Mouse (Mus musculus): ENCODE measurements around the gene Polq. TPM values are rescaled to one million over a fixed set of nuclear protein-coding genes. Genes with fewer than 3 reads are reported as not detected.

Gene Polq
- 9.9 and 11.4 TPM in 2 replicates for polyA plus RNA-seq (2014; fragmentation: Nextera tagmentation; extraction: Ambion mirVana)

DNA sequence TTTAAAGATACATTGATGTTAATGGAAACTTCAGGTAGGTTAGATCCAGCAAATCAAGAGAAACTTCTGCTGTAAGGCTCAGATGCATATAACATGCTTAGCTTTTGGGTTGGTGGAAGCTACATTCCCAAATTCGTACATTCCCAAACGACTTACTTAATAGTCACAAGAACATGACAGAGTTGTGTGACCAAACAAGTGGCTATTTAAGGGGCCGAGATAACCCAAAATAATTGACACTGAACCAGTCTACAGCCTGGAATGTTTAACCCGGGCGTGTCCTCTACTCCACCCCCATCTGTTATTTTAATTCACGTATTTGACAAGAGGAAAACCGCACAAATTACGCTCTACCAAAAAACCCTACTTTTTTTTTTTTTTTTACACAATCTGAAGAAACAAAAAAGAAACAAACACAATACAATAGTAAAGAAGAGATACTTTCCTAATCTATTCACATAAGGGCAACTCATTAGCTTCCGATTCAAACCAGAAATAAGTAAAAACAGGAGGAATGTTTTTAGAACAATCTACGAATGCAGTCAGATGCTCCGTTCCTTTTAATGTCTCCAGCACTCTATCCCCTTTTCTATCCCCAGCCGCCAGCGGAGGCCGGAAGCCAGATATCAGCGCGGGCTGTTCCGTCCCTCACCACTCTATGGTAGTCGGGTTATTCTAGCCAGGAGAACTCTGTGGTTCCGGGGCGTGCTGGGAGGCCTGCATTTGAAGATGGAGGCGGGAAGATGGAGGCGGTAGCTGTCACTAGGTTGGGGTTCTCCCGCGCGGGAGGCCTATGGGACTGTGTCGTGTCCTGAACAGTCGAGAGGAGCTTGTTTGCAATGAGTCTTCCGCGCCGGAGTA, at the start of gene Polq:
Gene Polq (plus strand): TSS at position 726 of the 861 bp plus-strand sequence.
- H3K36me3 ChIP-seq (ENCODE audit: control insufficient read depth, insufficient read depth, low read length), result peaks cover 10% of the 10 kb centered on the region; the same call in 1 of the 2 replicates
- H3K27me3 ChIP-seq (ENCODE audit: control insufficient read depth, insufficient read depth, low read length), result no peaks in the 10 kb centered on the region
- H3K27ac ChIP-seq (ENCODE audit: low read depth, low read length), result no peak within 1 kb of the TSS
- H3K4me3 ChIP-seq (ENCODE audit: low read length), result peak within 1 kb of the TSS; percentile 90
- peak; percentile 98 for ATAC-seq (ENCODE audit: low FRiP score, low TSS enrichment)
- H3K9me3 ChIP-seq (ENCODE audit: control insufficient read depth, low read length), result no peaks in the 10 kb centered on the region
- 4% methylated on average over 30 of the region's 30 CpGs for WGBS
- H3K9ac ChIP-seq (ENCODE audit: low read depth, low read length), result peak within 1 kb of the TSS; percentile 78
- H3K4me2 ChIP-seq (replicated peaks; ENCODE audit: low read depth, low read length), result peak within 1 kb of the TSS; percentile 81
- H3K4me1 ChIP-seq (ENCODE audit: control insufficient read depth, insufficient read depth, low read length), result peaks cover 8% of the 10 kb centered on the region; the same call in 1 of the 2 replicates

DNA sequence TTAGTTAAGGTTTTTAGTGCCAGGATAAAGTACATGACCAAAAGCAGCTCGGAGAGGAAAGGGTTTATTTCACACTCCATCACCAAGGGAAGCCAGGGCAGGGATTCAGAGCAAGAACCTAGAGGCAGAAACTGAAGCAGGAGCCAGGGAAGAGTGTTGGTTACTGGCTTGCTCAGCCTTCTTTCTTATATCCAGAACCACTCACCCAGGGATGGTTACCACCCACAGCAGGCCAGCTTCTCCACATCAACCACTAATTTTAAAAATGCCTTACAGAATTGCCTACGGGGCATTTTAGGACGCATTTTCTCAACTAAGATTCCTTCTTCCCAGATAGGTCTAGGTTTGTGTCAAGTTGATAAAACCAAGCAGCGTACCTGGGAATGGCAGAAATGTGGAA, 48.2 kb upstream of the Polq start:
- H3K4me1 ChIP-seq (ENCODE audit: control insufficient read depth, insufficient read depth, low read length), result no peaks in the 10 kb centered on the region
- no peak overlapping the region for H3K4me3 ChIP-seq (ENCODE audit: low read length)
- no peaks in the 10 kb centered on the region for H3K9me3 ChIP-seq (ENCODE audit: control insufficient read depth, low read length)
- no peak overlapping the region for H3K27ac ChIP-seq (ENCODE audit: low read depth, low read length)
- ATAC-seq (ENCODE audit: low FRiP score, low TSS enrichment), result no peak
- WGBS, result 87% methylated on average over 4 of the region's 4 CpGs
- H3K4me2 ChIP-seq (replicated peaks; ENCODE audit: low read depth, low read length), result no peak overlapping the region
- H3K27me3 ChIP-seq (ENCODE audit: control insufficient read depth, insufficient read depth, low read length), result no peaks in the 10 kb centered on the region
- no peaks in the 10 kb centered on the region for H3K36me3 ChIP-seq (ENCODE audit: control insufficient read depth, insufficient read depth, low read length)
- no peak overlapping the region for H3K9ac ChIP-seq (ENCODE audit: low read depth, low read length)

DNA sequence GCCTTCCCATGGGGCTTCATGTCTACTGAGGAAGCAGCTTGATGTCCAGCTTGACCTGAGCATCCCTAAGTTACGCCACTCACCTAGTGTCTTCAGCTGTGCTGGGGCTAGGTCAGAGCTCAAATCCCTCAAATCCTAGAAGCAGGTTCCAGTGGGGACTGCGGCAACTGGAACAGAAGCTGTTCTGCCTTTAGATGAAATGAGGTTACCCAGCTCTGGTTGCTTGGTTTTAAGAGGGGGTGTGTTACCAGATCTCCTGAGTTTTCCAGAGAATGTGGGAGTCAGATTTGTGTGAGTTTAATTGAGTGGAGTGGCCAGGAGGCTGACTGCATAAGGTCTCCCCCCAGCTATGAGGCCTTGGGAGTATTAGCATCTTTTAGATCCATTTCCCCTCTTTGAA, 32.5 kb upstream of the Polq start:
- ATAC-seq (ENCODE audit: low FRiP score, low TSS enrichment), result no peak
- H3K4me3 ChIP-seq (ENCODE audit: low read length), result no peak overlapping the region
- H3K9me3 ChIP-seq (ENCODE audit: control insufficient read depth, low read length), result 0 out of 2 replicates have a peak, but pooled peaks cover 3% of the 10 kb centered on the region
- H3K4me1 ChIP-seq (ENCODE audit: control insufficient read depth, insufficient read depth, low read length), result no peaks in the 10 kb centered on the region
- WGBS, result 94% methylated on average over 2 of the region's 2 CpGs
- H3K27me3 ChIP-seq (ENCODE audit: control insufficient read depth, insufficient read depth, low read length), result no peaks in the 10 kb centered on the region
- no peak overlapping the region for H3K9ac ChIP-seq (ENCODE audit: low read depth, low read length)
- no peaks in the 10 kb centered on the region for H3K36me3 ChIP-seq (ENCODE audit: control insufficient read depth, insufficient read depth, low read length)
- H3K27ac ChIP-seq (ENCODE audit: low read depth, low read length), result no peak overlapping the region
- no peak overlapping the region for H3K4me2 ChIP-seq (replicated peaks; ENCODE audit: low read depth, low read length)

DNA sequence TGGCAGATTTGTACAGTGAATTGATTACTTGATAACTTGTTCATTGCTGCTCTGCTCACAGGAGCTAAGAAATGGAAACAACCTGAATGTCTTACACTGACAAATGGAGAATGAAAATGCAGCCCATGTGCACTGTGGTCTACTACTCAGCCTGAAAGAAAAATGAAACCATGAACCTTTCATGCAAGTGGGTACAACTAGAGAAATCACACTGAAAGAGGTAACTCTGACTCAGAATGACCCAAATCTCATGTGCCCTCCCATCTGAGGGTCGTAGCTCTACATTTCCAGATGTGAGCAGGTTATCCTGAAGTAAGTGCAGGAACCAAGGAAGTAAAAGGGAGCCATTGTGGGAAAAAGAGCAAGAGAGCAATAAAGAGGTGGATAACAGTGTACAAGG, 27.8 kb upstream of the Polq start:
- Histone ChIP-seq H3K36me3 (ENCODE audit: control insufficient read depth, insufficient read depth, low read length) (no peaks in the 10 kb centered on the region), H3K9ac (ENCODE audit: low read depth, low read length) (no peak overlapping the region), H3K4me3 (ENCODE audit: low read length) (no peak overlapping the region), H3K27me3 (ENCODE audit: control insufficient read depth, insufficient read depth, low read length) (no peaks in the 10 kb centered on the region), H3K4me2 (replicated peaks; ENCODE audit: low read depth, low read length) (no peak overlapping the region), H3K9me3 (ENCODE audit: control insufficient read depth, low read length) (0 out of 2 replicates have a peak, but pooled peaks cover 3% of the 10 kb centered on the region), H3K4me1 (ENCODE audit: control insufficient read depth, insufficient read depth, low read length) (no peaks in the 10 kb centered on the region), H3K27ac (ENCODE audit: low read depth, low read length) (no peak overlapping the region)
- no peak for ATAC-seq (ENCODE audit: low FRiP score, low TSS enrichment)
- WGBS, result 70% methylated on average over 1 of the region's 1 CpGs

GRCm38 (mm10) chr16:36985636-36986042, 25.9 kb upstream of the Polq start:
- WGBS, result 72% methylated on average over 5 of the region's 5 CpGs
- Histone ChIP-seq H3K27me3 (ENCODE audit: control insufficient read depth, insufficient read depth, low read length) (no peaks in the 10 kb centered on the region), H3K4me3 (ENCODE audit: low read length) (no peak overlapping the region), H3K36me3 (ENCODE audit: control insufficient read depth, insufficient read depth, low read length) (no peaks in the 10 kb centered on the region), H3K4me2 (replicated peaks; ENCODE audit: low read depth, low read length) (no peak overlapping the region), H3K9me3 (ENCODE audit: control insufficient read depth, low read length) (0 out of 2 replicates have a peak, but pooled peaks cover 3% of the 10 kb centered on the region), H3K27ac (ENCODE audit: low read depth, low read length) (no peak overlapping the region), H3K4me1 (ENCODE audit: control insufficient read depth, insufficient read depth, low read length) (no peaks in the 10 kb centered on the region), H3K9ac (ENCODE audit: low read depth, low read length) (no peak overlapping the region)
- ATAC-seq (ENCODE audit: low FRiP score, low TSS enrichment), result no peak

DNA sequence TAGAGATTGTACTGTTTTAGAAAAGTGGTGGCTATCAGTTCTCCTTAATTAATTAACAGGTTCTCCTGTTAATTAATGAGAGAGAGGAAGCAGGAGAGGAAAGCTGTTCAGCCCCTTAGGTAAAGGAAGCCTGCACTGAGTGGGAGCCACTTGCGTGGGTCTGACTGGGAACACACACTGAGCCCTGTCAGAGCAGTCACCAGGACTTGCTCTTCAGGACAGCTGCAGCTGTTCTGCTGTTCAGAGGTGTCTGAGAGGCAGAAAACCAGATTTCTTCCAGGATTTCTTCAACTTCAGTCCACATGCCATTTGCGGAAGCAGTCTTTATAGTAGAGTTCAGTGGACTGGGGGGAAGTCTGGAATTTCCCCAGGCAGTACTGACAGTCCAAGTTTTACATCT, 24.2 kb upstream of the Polq start:
- no peak for ATAC-seq (ENCODE audit: low FRiP score, low TSS enrichment)
- no peak overlapping the region for H3K4me2 ChIP-seq (replicated peaks; ENCODE audit: low read depth, low read length)
- WGBS, result 92% methylated on average over 2 of the region's 2 CpGs
- no peaks in the 10 kb centered on the region for H3K27me3 ChIP-seq (ENCODE audit: control insufficient read depth, insufficient read depth, low read length)
- H3K9ac ChIP-seq (ENCODE audit: low read depth, low read length), result no peak overlapping the region
- no peaks in the 10 kb centered on the region for H3K4me1 ChIP-seq (ENCODE audit: control insufficient read depth, insufficient read depth, low read length)
- H3K9me3 ChIP-seq (ENCODE audit: control insufficient read depth, low read length), result no peaks in the 10 kb centered on the region
- no peak overlapping the region for H3K4me3 ChIP-seq (ENCODE audit: low read length)
- no peaks in the 10 kb centered on the region for H3K36me3 ChIP-seq (ENCODE audit: control insufficient read depth, insufficient read depth, low read length)
- H3K27ac ChIP-seq (ENCODE audit: low read depth, low read length), result no peak overlapping the region

DNA sequence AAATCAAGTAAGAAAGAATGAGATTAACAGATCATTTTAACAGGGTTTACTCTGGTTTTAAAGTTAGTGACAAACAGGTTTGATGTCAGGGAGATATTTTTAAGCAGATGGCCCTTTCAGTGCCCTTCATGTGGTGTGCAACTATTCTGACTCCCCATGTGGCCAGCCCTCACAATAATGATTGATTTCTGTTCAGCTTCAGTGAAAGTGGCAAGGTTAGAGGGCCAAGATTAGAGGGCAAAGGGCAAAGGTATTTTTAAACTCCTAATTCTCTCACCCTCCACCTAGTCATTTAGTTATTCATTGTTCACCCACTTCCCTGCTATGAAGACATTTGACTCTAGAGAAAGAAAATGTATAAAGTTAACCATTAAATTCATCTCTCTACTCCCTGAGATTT, 23.5 kb upstream of the Polq start:
- H3K4me1 ChIP-seq (ENCODE audit: control insufficient read depth, insufficient read depth, low read length), result no peaks in the 10 kb centered on the region
- H3K4me3 ChIP-seq (ENCODE audit: low read length), result no peak overlapping the region
- H3K4me2 ChIP-seq (replicated peaks; ENCODE audit: low read depth, low read length), result no peak overlapping the region
- H3K27ac ChIP-seq (ENCODE audit: low read depth, low read length), result no peak overlapping the region
- H3K27me3 ChIP-seq (ENCODE audit: control insufficient read depth, insufficient read depth, low read length), result no peaks in the 10 kb centered on the region
- no peak overlapping the region for H3K9ac ChIP-seq (ENCODE audit: low read depth, low read length)
- H3K9me3 ChIP-seq (ENCODE audit: control insufficient read depth, low read length), result no peaks in the 10 kb centered on the region
- no peaks in the 10 kb centered on the region for H3K36me3 ChIP-seq (ENCODE audit: control insufficient read depth, insufficient read depth, low read length)
- ATAC-seq (ENCODE audit: low FRiP score, low TSS enrichment), result no peak

- no peaks in the 10 kb centered on the region for H3K27me3 ChIP-seq (ENCODE audit: control insufficient read depth, insufficient read depth, low read length)
- ATAC-seq (ENCODE audit: low FRiP score, low TSS enrichment), result peak; percentile 39; the same call in 1 of the 2 replicates
- H3K27ac ChIP-seq (ENCODE audit: low read depth, low read length), result no peak overlapping the region
- H3K4me3 ChIP-seq (ENCODE audit: low read length), result no peak overlapping the region
- H3K4me1 ChIP-seq (ENCODE audit: control insufficient read depth, insufficient read depth, low read length), result no peaks in the 10 kb centered on the region
- no peaks in the 10 kb centered on the region for H3K36me3 ChIP-seq (ENCODE audit: control insufficient read depth, insufficient read depth, low read length)
- no peaks in the 10 kb centered on the region for H3K9me3 ChIP-seq (ENCODE audit: control insufficient read depth, low read length)
- H3K9ac ChIP-seq (ENCODE audit: low read depth, low read length), result no peak overlapping the region
- H3K4me2 ChIP-seq (replicated peaks; ENCODE audit: low read depth, low read length), result 0 out of 2 replicates have a peak overlapping the region, but pooled peaks have one; percentile 1
- 57% methylated on average over 8 of the region's 8 CpGs for WGBS
Observed at GRCm38 (mm10) chr16:36989493-36989892, 22.1 kb upstream of the Polq start.

- ATAC-seq (ENCODE audit: low FRiP score, low TSS enrichment), result 0 out of 2 replicates have a peak, but pooled peaks have one; percentile 39
- H3K9me3 ChIP-seq (ENCODE audit: control insufficient read depth, low read length), result no peaks in the 10 kb centered on the region
- H3K4me1 ChIP-seq (ENCODE audit: control insufficient read depth, insufficient read depth, low read length), result no peaks in the 10 kb centered on the region
- H3K27ac ChIP-seq (ENCODE audit: low read depth, low read length), result no peak within 1 kb of the TSS
- H3K27me3 ChIP-seq (ENCODE audit: control insufficient read depth, insufficient read depth, low read length), result no peaks in the 10 kb centered on the region
- H3K36me3 ChIP-seq (ENCODE audit: control insufficient read depth, insufficient read depth, low read length), result no peaks in the 10 kb centered on the region
- H3K9ac ChIP-seq (ENCODE audit: low read depth, low read length), result no peak within 1 kb of the TSS
- H3K4me3 ChIP-seq (ENCODE audit: low read length), result no peak within 1 kb of the TSS
- WGBS, result 59% methylated on average over 18 of the region's 18 CpGs
- H3K4me2 ChIP-seq (replicated peaks; ENCODE audit: low read depth, low read length), result 0 out of 2 replicates have a peak within 1 kb of the TSS, but pooled peaks have one; percentile 1
Observed at GRCm38 (mm10) chr16:36989999-36990625, 21.5 kb upstream of the Polq start, which contains the start of gene Fbxo40. TSS of gene Fbxo40 (minus strand) at chr16:36990467.
